In genomic region chr8:45238282-45238681, GRCm38 (mm10) we compare ENCODE assay signal across 9 mouse cellular contexts. TPM values are rescaled to one million over a fixed set of nuclear protein-coding genes. Genes with fewer than 3 reads are reported as not detected.
DNase-seq lines count a peak whose midpoint lies in the region; ATAC-seq and TF ChIP-seq lines count a peak whose summit lies in the region.
"Had no signal": no experiment of that assay in that cellular context is flagged by ENCODE, and none has a peak within 500 bp of the region (broad histone marks: within the 10 kb centered on the region; RNA-seq: fewer than 3 reads in every experiment).

No protein-coding gene starts in this region.

- H3K4me2 ChIP-seq in hindbrain, postnatal 0 days (ENCODE audit: low read depth, low read length): no peak overlapping the region
- H3K4me2 ChIP-seq in lung, embryonic 16.5 days (ENCODE audit: low read depth, low read length): no peak overlapping the region
- H3K4me2 ChIP-seq: embryonic facial prominence, embryonic 12.5 days had no signal

- no peak overlapping the region for H3K4me3 ChIP-seq in hindbrain, postnatal 0 days (ENCODE audit: low read length)
- H3K4me3 ChIP-seq in lung, embryonic 16.5 days (ENCODE audit: low read length): no peak overlapping the region
- H3K4me3 ChIP-seq: embryonic facial prominence, embryonic 12.5 days had no signal

- no peaks in the 10 kb centered on the region for H3K36me3 ChIP-seq in hindbrain, postnatal 0 days (ENCODE audit: insufficient read depth, low read length)
- H3K36me3 ChIP-seq in lung, embryonic 16.5 days (ENCODE audit: control insufficient read depth, insufficient read depth, low read length): no peaks in the 10 kb centered on the region
- H3K36me3 ChIP-seq: embryonic facial prominence, embryonic 12.5 days had no signal

- WGBS in hindbrain, postnatal 0 days: 30% methylated on average over 3 of the region's 3 CpGs
- 24% methylated on average over 3 of the region's 3 CpGs for WGBS in lung, embryonic 16.5 days

- peak; percentile 45; the same call in 1 of the 2 replicates for ATAC-seq in hindbrain, postnatal 0 days
- ATAC-seq in lung, embryonic 16.5 days (ENCODE audit: low read depth): 0 out of 2 replicates have a peak, but pooled peaks have one; percentile 26

- no peak overlapping the region for H3K27ac ChIP-seq in hindbrain, postnatal 0 days
- no peak overlapping the region for H3K27ac ChIP-seq in lung, embryonic 16.5 days (ENCODE audit: low read length)
- H3K27ac ChIP-seq: embryonic facial prominence, embryonic 12.5 days had no signal

- peak; percentile 40 for DNase-seq in left cerebral cortex, adult 11 months (ENCODE audit: low spot score)
- DNase-seq in left cerebral cortex, adult 8-10 months (ENCODE audit: low spot score in 2 of 2): no peak
- peak; percentile 70 for DNase-seq in ES-CJ7 (ENCODE audit: low read depth, low spot score)
- peak; percentile 77 for DNase-seq in brain, embryonic 14.5 days (ENCODE audit: low read depth)
- DNase-seq in hindbrain, postnatal 0 days (ENCODE audit: low spot score): peak; percentile 82
- DNase-seq in spleen, adult 18-20 months: no peak

- no peaks in the 10 kb centered on the region for H3K27me3 ChIP-seq in hindbrain, postnatal 0 days (ENCODE audit: insufficient read depth, low read length)
- H3K27me3 ChIP-seq in lung, embryonic 16.5 days (ENCODE audit: control insufficient read depth, insufficient read depth, low read depth, low read length): no peaks in the 10 kb centered on the region; the same call in 1 of the 2 replicates
- H3K27me3 ChIP-seq: embryonic facial prominence, embryonic 12.5 days had no signal

- no peak for TF ChIP-seq POLR2A in brain, embryonic 14.5 days (IDR thresholded peaks at IDR 0.05; ENCODE audit: borderline replicate concordance, extremely low read depth, insufficient read depth, insufficient read length, poor library complexity, severe bottlenecking)

- H3K9me3 ChIP-seq in hindbrain, postnatal 0 days (ENCODE audit: low read length): no peaks in the 10 kb centered on the region
- no peaks in the 10 kb centered on the region for H3K9me3 ChIP-seq in lung, embryonic 16.5 days (ENCODE audit: control insufficient read depth, low read length)
- H3K9me3 ChIP-seq: embryonic facial prominence, embryonic 12.5 days had no signal

- no peaks in the 10 kb centered on the region for H3K4me1 ChIP-seq in hindbrain, postnatal 0 days (ENCODE audit: insufficient read depth, low read length)
- H3K4me1 ChIP-seq in lung, embryonic 16.5 days (replicated peaks; ENCODE audit: control insufficient read depth, insufficient read depth, low read length): no peaks in the 10 kb centered on the region
- H3K4me1 ChIP-seq: embryonic facial prominence, embryonic 12.5 days had no signal

- no peak overlapping the region for H3K9ac ChIP-seq in hindbrain, postnatal 0 days (replicated peaks; ENCODE audit: low read length)
- H3K9ac ChIP-seq in lung, embryonic 16.5 days (ENCODE audit: low read length): no peak overlapping the region
- H3K9ac ChIP-seq: embryonic facial prominence, embryonic 12.5 days had no signal

- TF ChIP-seq CTCF in brain, embryonic 14.5 days (IDR thresholded peaks at IDR 0.05; ENCODE audit: borderline replicate concordance, extremely low read depth, insufficient read depth, insufficient read length): peak; percentile 55; the same call in 1 of the 2 replicates
- TF ChIP-seq CTCF in hindbrain, postnatal 0 days (IDR thresholded peaks at IDR 0.05; ENCODE audit: low read depth): peak; percentile 83

RNA-seq across cellular contexts. Expression of gene F11, which starts 23.5 kb away (rescaled TPM):
- total RNA-seq in left cerebral cortex, adult 8-10 months (2022): not detected
- 0.09 TPM in 1 of 2 replicates, not detected in the other for polyA plus RNA-seq in brain, embryonic 14.5 days (2012; rRNA removed)
- not detected in 2 replicates for total RNA-seq in hindbrain, postnatal 0 days (2014; rRNA removed)
- not detected in 2 replicates for polyA plus RNA-seq in hindbrain, postnatal 0 days (2015; fragmentation: Nextera tagmentation; extraction: Ambion mirVana)
- polyA plus RNA-seq in lung, embryonic 16.5 days (2015; fragmentation: Nextera tagmentation; extraction: Ambion mirVana): 0.16 and 0.73 TPM in 2 replicates
- total RNA-seq: layer of hippocampus, postnatal 25 days had no signal
- polyA plus RNA-seq: embryonic facial prominence, embryonic 12.5 days had no signal

RNA-seq across cellular contexts. Expression of gene Klkb1, which starts 56.4 kb away (rescaled TPM):
- total RNA-seq in left cerebral cortex, adult 8-10 months (2022): under 1 TPM in 1 of 4 experiments, not detected in 3; 0.09 TPM
- 0.03 TPM in 2 replicates for polyA plus RNA-seq in brain, embryonic 14.5 days (2012; rRNA removed)
- 0.16 TPM in 1 of 2 replicates, not detected in the other for total RNA-seq in hindbrain, postnatal 0 days (2014; rRNA removed)
- polyA plus RNA-seq in hindbrain, postnatal 0 days (2015; fragmentation: Nextera tagmentation; extraction: Ambion mirVana): 0.06 TPM in 1 of 2 replicates, not detected in the other
- polyA plus RNA-seq in lung, embryonic 16.5 days (2015; fragmentation: Nextera tagmentation; extraction: Ambion mirVana): 0.03 and 0.39 TPM in 2 replicates

Comparison
In these comparisons a context has a peak if more than half of its experiments do, and no peak if none do; other contexts are left out.
1. DNase-seq: peak in left cerebral cortex, adult 11 months (single experiment), ES-CJ7 (single experiment), brain, embryonic 14.5 days (single experiment) and hindbrain, postnatal 0 days (single experiment); none in left cerebral cortex, adult 8-10 months (0 of 2) and spleen, adult 18-20 months (0 of 2).